Mouse (Mus musculus) liver, adult 2 months (tissue): ENCODE results near the gene Prrt3.

ENCODE experiments used
- CTCF ChIP-seq: fragments of 200-500 bp; IDR thresholded peaks from 2 replicates; pipeline ENCODE4 v1.5.1; 2011; ENCODE audit warnings: low read depth, low read length, control low read depth
- POLR2A ChIP-seq: fragments of 200-500 bp; IDR thresholded peaks from 2 replicates; pipeline ENCODE4 v1.6.1; 2011; ENCODE audit warnings: low read length, control low read depth; ENCODE audit not compliant: insufficient read depth; ENCODE audit errors: extremely low read depth

DNA sequence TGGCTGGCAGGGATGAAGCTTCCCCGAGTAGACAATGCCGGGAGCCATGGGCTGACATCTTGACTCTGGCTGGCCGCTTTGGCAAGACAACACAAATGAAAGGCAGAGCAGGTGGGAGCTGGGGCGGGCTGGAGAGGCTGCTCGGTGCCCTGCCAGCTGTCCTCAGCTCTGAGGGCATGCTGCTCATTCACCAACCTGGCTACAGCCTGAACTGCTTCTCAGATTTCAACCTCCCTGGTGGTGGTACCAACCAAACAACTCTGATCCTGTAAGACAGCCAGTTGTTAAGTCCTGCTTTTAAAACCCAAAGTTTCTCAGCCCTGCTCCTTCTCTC, 7.2 kb upstream of the Prrt3 start:
- TF ChIP-seq POLR2A = no peak
- no peak for TF ChIP-seq CTCF
